Mouse (Mus musculus): ENCODE results near the gene Emp3. TPM values are rescaled to one million over a fixed set of nuclear protein-coding genes. Genes with fewer than 3 reads are reported as not detected.

The Emp3 gene
- total RNA-seq, 2 experiments from 2014 or later: 7.7 to 18.2 TPM

GRCm38 (mm10) chr7:45922928-45923761, 1.9 kb upstream of the Emp3 start:
- Histone ChIP-seq H3K27ac (peak overlapping the region; percentile 95), H3K4me3 (peak overlapping the region; percentile 81)
- intact Hi-C loops (cut with DNase I): loop anchor here (2.0 kb wide), 1 partner anchor 26 kb away; the partner anchor contains the start of genes Syngr4 and Tmem143
- TF ChIP-seq CTCF (IDR thresholded peaks at IDR 0.05): no peak
- peak; percentile 96 for DNase-seq

- intact Hi-C loops (cut with DNase I): loop anchor here (2.0 kb wide), 1 partner anchor 25 kb away; the partner anchor contains the start of genes Syngr4 and Tmem143
- no peak for TF ChIP-seq CTCF (IDR thresholded peaks at IDR 0.05)
- Histone ChIP-seq H3K4me3 (peak overlapping the region; percentile 81), H3K27ac (peak overlapping the region; percentile 95)
- DNase-seq: peak; percentile 35
Observed at GRCm38 (mm10) chr7:45921950-45922600, 871 bp upstream of the Emp3 start.

- Histone ChIP-seq H3K27ac (peak overlapping the region; percentile 95), H3K4me3 (peak overlapping the region; percentile 78)
- TF ChIP-seq CTCF (IDR thresholded peaks at IDR 0.05): no peak
- DNase-seq: peak; percentile 62
- intact Hi-C loops (cut with DNase I): no loop called here
Observed at GRCm38 (mm10) chr7:45920583-45921241, 492 bp downstream of the Emp3 start.

GRCm38 (mm10) chr7:45919761-45920160, 1.4 kb downstream of the Emp3 start:
- intact Hi-C loops (cut with DNase I): no loop called here
- Histone ChIP-seq H3K4me3 (peak overlapping the region; percentile 78), H3K27ac (peak overlapping the region; percentile 95)
- TF ChIP-seq CTCF (IDR thresholded peaks at IDR 0.05): no peak
- no peak for DNase-seq

- peak; percentile 61 for TF ChIP-seq CTCF (IDR thresholded peaks at IDR 0.05)
- intact Hi-C loops (cut with DNase I): no loop called here
- Histone ChIP-seq H3K27ac (peak overlapping the region; percentile 95), H3K4me3 (peak overlapping the region; percentile 78)
- peak; percentile 32 for DNase-seq
Observed at GRCm38 (mm10) chr7:45919083-45919671, 2.0 kb downstream of the Emp3 start.

- peak overlapping the region; percentile 7; the same call in 1 of the 2 replicates for H3K4me3 ChIP-seq
- H3K27ac ChIP-seq: peak overlapping the region; percentile 88
- intact Hi-C loops (cut with DNase I): no loop called here
- DNase-seq: no peak
- TF ChIP-seq CTCF (IDR thresholded peaks at IDR 0.05): no peak
Observed at GRCm38 (mm10) chr7:45917926-45918325, 3.3 kb downstream of the Emp3 start.

- Histone ChIP-seq H3K4me3 (peak overlapping the region; percentile 74), H3K27ac (peak overlapping the region; percentile 88)
- DNase-seq: no peak
- intact Hi-C loops (cut with DNase I): no loop called here
- TF ChIP-seq CTCF (IDR thresholded peaks at IDR 0.05): no peak
Observed at GRCm38 (mm10) chr7:45917004-45917704, 4.0 kb downstream of the Emp3 start.

- intact Hi-C loops (cut with DNase I): no loop called here
- Histone ChIP-seq H3K4me3 (peak overlapping the region; percentile 74), H3K27ac (peak overlapping the region; percentile 88)
- TF ChIP-seq CTCF (IDR thresholded peaks at IDR 0.05): no peak; the same call in 1 of the 2 replicates
- peak; percentile 90 for DNase-seq
Observed at GRCm38 (mm10) chr7:45916056-45917003, 4.9 kb downstream of the Emp3 start.

GRCm38 (mm10) chr7:45915011-45915410, 6.2 kb downstream of the Emp3 start:
- intact Hi-C loops (cut with DNase I): no loop called here
- no peak for TF ChIP-seq CTCF (IDR thresholded peaks at IDR 0.05)
- Histone ChIP-seq H3K4me3 (no peak overlapping the region), H3K27ac (no peak overlapping the region)
- DNase-seq: no peak

- Histone ChIP-seq H3K27ac (no peak overlapping the region), H3K4me3 (no peak overlapping the region)
- no peak for DNase-seq
- intact Hi-C loops (cut with DNase I): no loop called here
- TF ChIP-seq CTCF (IDR thresholded peaks at IDR 0.05): no peak
Observed at GRCm38 (mm10) chr7:45914067-45914466, 7.1 kb downstream of the Emp3 start.

GRCm38 (mm10) chr7:45909145-45909544, 12.1 kb downstream of the Emp3 start:
- no peak overlapping the region for H3K27ac ChIP-seq
- no peak overlapping the region for H3K4me3 ChIP-seq
- intact Hi-C loops (cut with DNase I): no loop called here
- no peak for DNase-seq
- TF ChIP-seq CTCF (IDR thresholded peaks at IDR 0.05): no peak

Measured in gastrocnemius, adult 2 months (tissue).